Mouse (Mus musculus): ENCODE measurements at regions not wholly inside any gene's neighbourhood (a gene's known extent, or its start where the extent isn't known, plus 50 kb on each side); places are given as distances from the start of the nearest gene placed in this dataset.

GRCm38 (mm10) chr13:102251709-102252108, 441.6 kb upstream of the Cd180 start:
- Histone ChIP-seq H3K4me3 (no peak overlapping the region), H3K27me3 (no peaks in the 10 kb centered on the region), H3K9ac (no peak overlapping the region), H3K4me1 (no peaks in the 10 kb centered on the region), H3K4me2 (no peak overlapping the region), H3K27ac (no peak overlapping the region), H3K9me3 (no peaks in the 10 kb centered on the region), H3K36me3 (no peaks in the 10 kb centered on the region)
- WGBS: 78% methylated on average over 5 of the region's 5 CpGs
- no peak for ATAC-seq (ENCODE audit: insufficient number of reproducible peaks, low FRiP score, low TSS enrichment, low read depth)

- Histone ChIP-seq H3K4me3 (no peak overlapping the region), H3K9me3 (no peaks in the 10 kb centered on the region), H3K36me3 (no peaks in the 10 kb centered on the region), H3K4me1 (no peaks in the 10 kb centered on the region), H3K9ac (no peak overlapping the region), H3K27ac (no peak overlapping the region), H3K27me3 (no peaks in the 10 kb centered on the region), H3K4me2 (no peak overlapping the region)
- ATAC-seq (ENCODE audit: insufficient number of reproducible peaks, low FRiP score, low TSS enrichment, low read depth): no peak
- WGBS: 58% methylated on average over 7 of the region's 7 CpGs
These were observed 437.7 kb upstream of the Cd180 start for GRCm38 (mm10) chr13:102255401-102256371.

DNA sequence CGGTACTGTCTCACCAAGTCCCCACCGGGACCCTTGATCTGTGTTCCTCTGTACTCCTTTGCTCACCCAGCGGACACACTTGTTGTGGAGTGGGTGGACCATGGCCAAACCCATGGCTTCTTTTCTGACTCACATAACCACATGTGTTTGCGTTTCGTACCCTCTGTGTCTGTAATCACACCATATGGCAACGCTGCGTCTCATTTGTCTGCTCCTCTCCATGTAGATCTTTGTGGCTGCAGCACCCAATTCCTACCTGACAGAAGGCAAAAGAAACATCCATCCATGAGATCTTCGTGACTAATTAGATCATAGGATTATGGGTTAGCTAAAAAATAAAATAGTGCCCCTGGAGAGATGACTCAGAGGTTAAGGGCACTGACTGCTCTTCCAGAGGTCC, 435.2 kb upstream of the Cd180 start:
- WGBS: 85% methylated on average over 8 of the region's 8 CpGs
- Histone ChIP-seq H3K4me2 (no peak overlapping the region), H3K9ac (no peak overlapping the region), H3K9me3 (no peaks in the 10 kb centered on the region), H3K36me3 (no peaks in the 10 kb centered on the region), H3K27ac (no peak overlapping the region), H3K4me3 (no peak overlapping the region), H3K27me3 (no peaks in the 10 kb centered on the region), H3K4me1 (no peaks in the 10 kb centered on the region)
- ATAC-seq (ENCODE audit: insufficient number of reproducible peaks, low FRiP score, low TSS enrichment, low read depth): no peak

GRCm38 (mm10) chr13:102273818-102274217, 419.5 kb upstream of the Cd180 start:
- H3K4me2 ChIP-seq: no peak overlapping the region
- H3K27ac ChIP-seq: no peak overlapping the region
- 32% methylated on average over 3 of the region's 3 CpGs for WGBS
- ATAC-seq (ENCODE audit: insufficient number of reproducible peaks, low FRiP score, low TSS enrichment, low read depth): no peak
- no peaks in the 10 kb centered on the region for H3K9me3 ChIP-seq
- H3K4me3 ChIP-seq: no peak overlapping the region
- H3K9ac ChIP-seq: no peak overlapping the region
- H3K27me3 ChIP-seq: peaks cover 5% of the 10 kb centered on the region; the same call in 1 of the 2 replicates
- H3K36me3 ChIP-seq: no peaks in the 10 kb centered on the region
- H3K4me1 ChIP-seq: peaks cover 3% of the 10 kb centered on the region; the same call in 1 of the 2 replicates

GRCm38 (mm10) chr13:102275296-102275695, 418.1 kb upstream of the Cd180 start:
- Histone ChIP-seq H3K4me3 (no peak overlapping the region), H3K27me3 (peaks cover 5% of the 10 kb centered on the region; the same call in 1 of the 2 replicates), H3K4me1 (peaks cover 3% of the 10 kb centered on the region; the same call in 1 of the 2 replicates), H3K9me3 (no peaks in the 10 kb centered on the region), H3K27ac (no peak overlapping the region), H3K36me3 (no peaks in the 10 kb centered on the region), H3K9ac (no peak overlapping the region), H3K4me2 (no peak overlapping the region)
- WGBS: 80% methylated on average over 2 of the region's 2 CpGs
- no peak for ATAC-seq (ENCODE audit: insufficient number of reproducible peaks, low FRiP score, low TSS enrichment, low read depth)

DNA sequence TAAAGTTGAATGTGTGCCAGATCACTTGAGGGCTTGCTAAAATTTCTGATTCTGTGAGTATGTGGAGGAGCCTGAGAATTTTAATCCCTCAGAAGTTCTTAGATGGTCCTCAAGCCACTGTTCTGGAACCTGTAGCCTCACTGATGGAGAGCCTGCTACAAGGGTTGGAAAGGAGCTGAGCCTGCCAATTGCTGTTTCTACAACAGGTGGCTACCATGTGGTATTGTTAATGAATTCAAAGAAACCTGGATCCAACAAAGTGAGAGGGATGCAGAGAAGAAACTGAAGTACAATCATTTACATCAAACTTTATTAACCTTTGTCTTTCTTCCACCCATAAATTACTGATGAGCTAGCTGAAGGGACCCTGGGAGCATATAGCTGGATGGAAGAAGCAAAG, 416.5 kb upstream of the Cd180 start:
- no peak overlapping the region for H3K4me3 ChIP-seq
- no peaks in the 10 kb centered on the region for H3K9me3 ChIP-seq
- no peaks in the 10 kb centered on the region for H3K36me3 ChIP-seq
- peaks cover 3% of the 10 kb centered on the region; the same call in 1 of the 2 replicates for H3K4me1 ChIP-seq
- ATAC-seq (ENCODE audit: insufficient number of reproducible peaks, low FRiP score, low TSS enrichment, low read depth): no peak
- no peak overlapping the region for H3K27ac ChIP-seq
- H3K4me2 ChIP-seq: no peak overlapping the region
- H3K27me3 ChIP-seq: peaks cover 5% of the 10 kb centered on the region; the same call in 1 of the 2 replicates
- H3K9ac ChIP-seq: no peak overlapping the region

- no peak for ATAC-seq (ENCODE audit: insufficient number of reproducible peaks, low FRiP score, low TSS enrichment, low read depth)
- no peaks in the 10 kb centered on the region for H3K36me3 ChIP-seq
- no peak overlapping the region for H3K4me3 ChIP-seq
- H3K27ac ChIP-seq: no peak overlapping the region
- H3K4me1 ChIP-seq: no peaks in the 10 kb centered on the region
- no peak overlapping the region for H3K9ac ChIP-seq
- H3K27me3 ChIP-seq: peaks cover 5% of the 10 kb centered on the region; the same call in 1 of the 2 replicates
- H3K9me3 ChIP-seq: no peaks in the 10 kb centered on the region
- H3K4me2 ChIP-seq: no peak overlapping the region
- WGBS: 90% methylated on average over 3 of the region's 3 CpGs
These were observed 413.2 kb upstream of the Cd180 start for GRCm38 (mm10) chr13:102280198-102280597.

GRCm38 (mm10) chr13:102294451-102294850, 398.9 kb upstream of the Cd180 start:
- Histone ChIP-seq H3K27ac (no peak overlapping the region), H3K36me3 (no peaks in the 10 kb centered on the region), H3K9me3 (no peaks in the 10 kb centered on the region), H3K4me3 (no peak overlapping the region), H3K4me1 (no peaks in the 10 kb centered on the region), H3K4me2 (no peak overlapping the region), H3K27me3 (no peaks in the 10 kb centered on the region), H3K9ac (no peak overlapping the region)
- 84% methylated on average over 2 of the region's 2 CpGs for WGBS
- no peak for ATAC-seq (ENCODE audit: insufficient number of reproducible peaks, low FRiP score, low TSS enrichment, low read depth)

- Histone ChIP-seq H3K4me2 (no peak overlapping the region), H3K9me3 (no peaks in the 10 kb centered on the region), H3K27me3 (no peaks in the 10 kb centered on the region), H3K27ac (no peak overlapping the region), H3K4me1 (no peaks in the 10 kb centered on the region), H3K9ac (no peak overlapping the region), H3K4me3 (no peak overlapping the region), H3K36me3 (no peaks in the 10 kb centered on the region)
- WGBS: 81% methylated on average over 11 of the region's 11 CpGs
- no peak for ATAC-seq (ENCODE audit: insufficient number of reproducible peaks, low FRiP score, low TSS enrichment, low read depth)
These were observed 398.3 kb upstream of the Cd180 start for GRCm38 (mm10) chr13:102295079-102295478.

GRCm38 (mm10) chr13:102307983-102308382, 385.4 kb upstream of the Cd180 start:
- Histone ChIP-seq H3K36me3 (no peaks in the 10 kb centered on the region), H3K4me1 (no peaks in the 10 kb centered on the region), H3K4me3 (no peak overlapping the region), H3K9ac (no peak overlapping the region), H3K27me3 (no peaks in the 10 kb centered on the region), H3K9me3 (no peaks in the 10 kb centered on the region), H3K4me2 (no peak overlapping the region), H3K27ac (no peak overlapping the region)
- no peak for ATAC-seq (ENCODE audit: insufficient number of reproducible peaks, low FRiP score, low TSS enrichment, low read depth)
- WGBS: 45% methylated on average over 2 of the region's 2 CpGs

GRCm38 (mm10) chr13:102312096-102312495, 381.3 kb upstream of the Cd180 start:
- no peak for ATAC-seq (ENCODE audit: insufficient number of reproducible peaks, low FRiP score, low TSS enrichment, low read depth)
- Histone ChIP-seq H3K36me3 (no peaks in the 10 kb centered on the region), H3K4me1 (no peaks in the 10 kb centered on the region), H3K4me2 (no peak overlapping the region), H3K27ac (no peak overlapping the region), H3K9me3 (no peaks in the 10 kb centered on the region), H3K4me3 (no peak overlapping the region), H3K9ac (no peak overlapping the region), H3K27me3 (no peaks in the 10 kb centered on the region)
- WGBS: 71% methylated on average over 3 of the region's 3 CpGs

GRCm38 (mm10) chr13:102315921-102316692, 377.3 kb upstream of the Cd180 start:
- H3K4me2 ChIP-seq: no peak overlapping the region
- 53% methylated on average over 3 of the region's 3 CpGs for WGBS
- no peaks in the 10 kb centered on the region for H3K36me3 ChIP-seq
- no peak overlapping the region for H3K9ac ChIP-seq
- H3K27ac ChIP-seq: no peak overlapping the region
- H3K27me3 ChIP-seq: no peaks in the 10 kb centered on the region
- no peak overlapping the region for H3K4me3 ChIP-seq
- ATAC-seq (ENCODE audit: insufficient number of reproducible peaks, low FRiP score, low TSS enrichment, low read depth): no peak
- no peaks in the 10 kb centered on the region for H3K9me3 ChIP-seq
- H3K4me1 ChIP-seq: no peaks in the 10 kb centered on the region
